Mouse (Mus musculus): ENCODE data around the gene Ppp4c.
A peak's percentile ranks its signal among the peaks of the same experiment; 100 is the strongest.

DNA sequence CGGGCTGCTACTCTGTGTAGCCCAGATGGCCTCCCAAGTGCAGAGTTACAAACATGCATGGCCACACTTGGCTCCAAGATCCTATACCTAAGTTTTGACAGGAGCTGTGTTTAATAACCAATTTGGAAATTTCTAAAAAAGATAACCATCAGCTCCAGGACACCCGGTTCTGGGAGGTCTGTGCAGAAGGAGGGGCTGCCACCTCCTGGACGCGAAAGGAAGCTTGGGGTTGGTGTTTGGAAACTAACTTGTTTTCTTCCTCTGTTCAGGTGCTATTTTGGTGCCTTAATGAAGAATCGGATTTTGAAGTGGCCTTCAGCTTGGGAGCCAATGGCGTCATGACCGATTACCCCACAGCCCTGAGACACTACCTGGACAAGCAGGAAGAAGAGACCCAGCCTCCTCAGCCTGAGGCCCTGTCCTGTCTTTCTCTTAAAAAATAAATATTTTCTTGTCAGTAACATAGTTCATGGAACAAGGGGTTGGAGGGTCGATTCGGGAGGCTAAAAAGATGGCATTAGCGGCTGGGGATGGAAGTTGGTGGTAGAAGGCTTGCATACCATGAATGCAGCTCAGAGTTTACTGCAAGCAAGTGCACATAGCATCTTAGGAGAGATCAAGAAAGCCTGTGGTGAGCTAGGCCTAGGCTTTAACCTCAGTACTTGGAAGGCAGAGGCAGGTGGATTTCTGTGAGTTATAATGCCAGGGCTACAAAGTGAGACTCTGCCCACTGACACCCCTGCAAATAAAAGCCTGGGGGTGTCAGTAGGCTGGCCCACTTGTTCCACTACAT is 16.9 kb downstream of the Ppp4c start:
- TF ChIP-seq CTCF (IDR thresholded peaks at IDR 0.05; ENCODE audit: extremely low read depth, insufficient read depth, insufficient read length, insufficient replicate concordance): peak; percentile 46; the same call in 1 of the 2 replicates
- TF ChIP-seq POLR2A (IDR thresholded peaks at IDR 0.05; ENCODE audit: low read depth, low read length): no peak

Data from spleen, adult 2 months (tissue).